Mouse (Mus musculus) cerebellum, adult 2 months (tissue): ENCODE measurements around the gene Arid5b.

Experiments
- CTCF ChIP-seq: fragments of 200-500 bp; IDR thresholded peaks from 2 replicates; pipeline ENCODE4 v1.5.1; 2011; ENCODE audit warnings: low read depth, mild to moderate bottlenecking, control low read depth, low read length, moderate library complexity, borderline replicate concordance; ENCODE audit not compliant: insufficient read depth
- POLR2A ChIP-seq: fragments of 200-500 bp; IDR thresholded peaks from 2 replicates; pipeline ENCODE4 v1.6.1; 2011; ENCODE audit warnings: low read length, control low read depth, borderline replicate concordance; ENCODE audit not compliant: insufficient read depth

GRCm38 (mm10) chr10:68263296-68263968, 15.1 kb downstream of the Arid5b start:
- TF ChIP-seq POLR2A (no peak), CTCF (no peak)
